Mouse (Mus musculus) liver, adult 2 months (tissue): Measurements from ENCODE around the gene Nat8f6.
"Not testable (repeated sequence)": the region's sequence is repeated elsewhere in the genome, so short reads cannot be mapped to it uniquely, and the experiment has no call there.

Source experiments
- CTCF ChIP-seq: fragments of 200-500 bp; IDR thresholded peaks from 2 replicates; pipeline ENCODE4 v1.5.1; 2011; ENCODE audit warnings: low read depth, low read length, control low read depth
- POLR2A ChIP-seq: fragments of 200-500 bp; IDR thresholded peaks from 2 replicates; pipeline ENCODE4 v1.6.1; 2011; ENCODE audit warnings: low read length, control low read depth; ENCODE audit not compliant: insufficient read depth; ENCODE audit errors: extremely low read depth

- TF ChIP-seq POLR2A, CTCF: not testable (repeated sequence)
Observed at GRCm38 (mm10) chr6:85866995-85867394, 46.2 kb upstream of the Nat8f6 start.
